Mouse (Mus musculus): ENCODE results near the gene Calcoco1. TPM values are rescaled to one million over a fixed set of nuclear protein-coding genes. Genes with fewer than 3 reads are reported as not detected.

The Calcoco1 gene
- total and polyA plus RNA-seq, 3 experiments: 2.9 to 19.0 TPM; not detected in 1

DNA sequence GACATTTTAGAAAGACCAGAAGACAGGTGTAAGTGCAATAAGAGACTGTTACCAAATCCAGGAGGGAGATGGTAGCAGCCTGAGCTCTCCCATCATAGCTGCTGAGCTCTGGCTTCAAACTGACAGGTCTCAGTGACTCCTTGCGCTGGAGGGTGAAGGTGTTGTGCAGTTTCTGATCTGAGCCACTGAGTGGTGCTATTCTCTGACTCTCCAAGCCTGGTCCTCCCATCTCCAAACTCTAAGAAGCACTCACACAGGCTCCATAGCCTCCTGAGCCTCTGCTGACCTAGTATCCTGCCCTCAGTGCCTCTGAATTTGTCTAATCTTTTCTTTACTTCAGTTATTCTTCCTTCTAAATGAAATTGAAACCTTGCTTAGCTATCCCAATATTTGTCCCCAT lies 38.3 kb downstream of the Calcoco1 start:
- Histone ChIP-seq H3K4me1 (ENCODE audit: control insufficient read depth in 1 of 2, insufficient read depth in 2 of 2, low read length in 2 of 2) (no peaks in the 10 kb centered on the region), H3K27ac (ENCODE audit: control insufficient read depth, low read depth, low read length) (no peak overlapping the region), H3K4me3 (ENCODE audit: control insufficient read depth in 1 of 2, insufficient read depth in 1 of 2, low read depth in 2 of 2, low read length in 2 of 2) (no peak overlapping the region), H3K9ac (ENCODE audit: control insufficient read depth, low read depth, low read length, poor library complexity, severe bottlenecking) (no peak overlapping the region), H3K9me3 (replicated peaks; ENCODE audit: insufficient read depth, low read length) (no peaks in the 10 kb centered on the region), H3K79me2 (ENCODE audit: control insufficient read depth, insufficient read depth, low read length, poor library complexity) (no peaks in the 10 kb centered on the region), H3K27me3 (ENCODE audit: control insufficient read depth in 1 of 2, insufficient read depth in 2 of 2, low read length in 2 of 2) (peaks cover 12% of the 10 kb centered on the region in 2 experiments), H3K36me3 (ENCODE audit: control insufficient read depth in 1 of 2, insufficient read depth in 2 of 2, low read length in 2 of 2) (no peaks in the 10 kb centered on the region)
- TF ChIP-seq ZNF384 (IDR thresholded peaks at IDR 0.05; ENCODE audit: low read depth, low read length) (no peak), CTCF (IDR thresholded peaks at IDR 0.05 in 2 of 3, conservative IDR thresholded peaks at IDR 0.05 in 1 of 3; ENCODE audit: control insufficient read depth in 1 of 3, insufficient read depth in 1 of 3, low read depth in 2 of 3, low read length in 3 of 3, poor library complexity in 1 of 3, severe bottlenecking in 1 of 3) (peak; percentile 66 to 82 (median 68)), ZC3H11A (IDR thresholded peaks at IDR 0.05; ENCODE audit: low read depth, low read length) (peak; percentile 40), SMC3 (IDR thresholded peaks at IDR 0.05; ENCODE audit: low read depth, low read length) (peak; percentile 67), RAD21 (IDR thresholded peaks at IDR 0.05; ENCODE audit: low read depth, low read length) (peak; percentile 60)
- peak; percentile 74 for DNase-seq (ENCODE audit: low read depth, low spot score)

DNA sequence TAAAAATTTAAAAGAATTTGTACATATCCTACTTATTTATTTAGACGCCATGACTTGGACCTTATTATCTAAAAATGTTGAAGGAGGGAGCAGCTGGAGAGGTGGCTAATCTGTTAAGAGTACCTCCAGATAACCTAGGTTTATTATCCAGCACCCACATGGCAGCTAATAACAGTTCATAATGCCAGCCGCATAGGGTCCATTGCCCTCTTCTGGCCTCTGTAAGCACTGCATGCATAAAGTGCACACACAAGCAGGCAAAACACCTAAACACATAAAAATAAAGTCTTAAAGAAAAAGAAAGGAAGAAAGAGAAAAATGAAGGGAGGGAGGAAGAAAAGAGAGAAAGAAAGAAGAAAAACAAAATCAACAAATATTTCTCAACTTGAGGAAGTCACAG lies 45.6 kb downstream of the Calcoco1 start:
- peak; percentile 66 for DNase-seq (ENCODE audit: low read depth, low spot score)
- Histone ChIP-seq H3K27me3 (ENCODE audit: control insufficient read depth in 1 of 2, insufficient read depth in 2 of 2, low read length in 2 of 2) (peaks cover 3 to 6% of the 10 kb centered on the region in 2 experiments; a peak in 2 of 4 replicates), H3K4me3 (ENCODE audit: control insufficient read depth in 1 of 2, insufficient read depth in 1 of 2, low read depth in 2 of 2, low read length in 2 of 2) (no peak overlapping the region), H3K36me3 (ENCODE audit: control insufficient read depth in 1 of 2, insufficient read depth in 2 of 2, low read length in 2 of 2) (no peaks in the 10 kb centered on the region), H3K9me3 (replicated peaks; ENCODE audit: insufficient read depth, low read length) (no peaks in the 10 kb centered on the region), H3K9ac (ENCODE audit: control insufficient read depth, low read depth, low read length, poor library complexity, severe bottlenecking) (no peak overlapping the region), H3K4me1 (ENCODE audit: control insufficient read depth in 1 of 2, insufficient read depth in 2 of 2, low read length in 2 of 2) (no peaks in the 10 kb centered on the region), H3K27ac (ENCODE audit: control insufficient read depth, low read depth, low read length) (no peak overlapping the region), H3K79me2 (ENCODE audit: control insufficient read depth, insufficient read depth, low read length, poor library complexity) (no peaks in the 10 kb centered on the region)
- peak; percentile 38 for TF ChIP-seq SMC3 (IDR thresholded peaks at IDR 0.05; ENCODE audit: low read depth, low read length)
- no peak for TF ChIP-seq CHD2 (IDR thresholded peaks at IDR 0.05; ENCODE audit: low read length)
- TF ChIP-seq ZC3H11A (IDR thresholded peaks at IDR 0.05; ENCODE audit: low read depth, low read length): no peak
- TF ChIP-seq KAT2A (conservative IDR thresholded peaks at IDR 0.05; ENCODE audit: low read depth, low read length): no peak
- no peak for TF ChIP-seq UBTF (IDR thresholded peaks at IDR 0.05; ENCODE audit: borderline replicate concordance, insufficient read depth, low read depth, low read length)
- peak; percentile 29 for TF ChIP-seq RAD21 (IDR thresholded peaks at IDR 0.05; ENCODE audit: low read depth, low read length)
- peak; percentile 48 to 65 (median 57) for TF ChIP-seq CTCF (IDR thresholded peaks at IDR 0.05 in 2 of 3, conservative IDR thresholded peaks at IDR 0.05 in 1 of 3; ENCODE audit: control insufficient read depth in 1 of 3, insufficient read depth in 1 of 3, low read depth in 2 of 3, low read length in 3 of 3, poor library complexity in 1 of 3, severe bottlenecking in 1 of 3)
- no peak for TF ChIP-seq USF2 (IDR thresholded peaks at IDR 0.05; ENCODE audit: borderline replicate concordance in 1 of 2, insufficient read depth in 1 of 2, low read depth in 1 of 2, low read length in 2 of 2)
- no peak for TF ChIP-seq CHD1 (IDR thresholded peaks at IDR 0.05; ENCODE audit: low read depth, low read length)

- H3K4me3 ChIP-seq (ENCODE audit: control insufficient read depth in 1 of 2, insufficient read depth in 1 of 2, low read depth in 2 of 2, low read length in 2 of 2): no peak overlapping the region
- peaks cover 0 to under 1% of the 10 kb centered on the region in 2 experiments; a peak in 1 of 4 replicates for H3K27me3 ChIP-seq (ENCODE audit: control insufficient read depth in 1 of 2, insufficient read depth in 2 of 2, low read length in 2 of 2)
- H3K79me2 ChIP-seq (ENCODE audit: control insufficient read depth, insufficient read depth, low read length, poor library complexity): peaks cover 16% of the 10 kb centered on the region
- no peak for TF ChIP-seq MYB (IDR thresholded peaks at IDR 0.05; ENCODE audit: low read depth, low read length)
- TF ChIP-seq EP300 (IDR thresholded peaks at IDR 0.05; ENCODE audit: low read depth in 1 of 2, low read length in 2 of 2): no peak
- no peak for TF ChIP-seq NELFE (IDR thresholded peaks at IDR 0.05; ENCODE audit: low read depth, low read length)
- TF ChIP-seq POLR2AphosphoS2 (IDR thresholded peaks at IDR 0.05; ENCODE audit: low read length): no peak
- TF ChIP-seq HCFC1 (IDR thresholded peaks at IDR 0.05; ENCODE audit: low read depth, low read length): no peak
- no peak for TF ChIP-seq BHLHE40 (IDR thresholded peaks at IDR 0.05; ENCODE audit: borderline replicate concordance, low read depth, low read length)
- TF ChIP-seq USF1 (IDR thresholded peaks at IDR 0.05; ENCODE audit: low read depth, low read length): no peak
- no peak for TF ChIP-seq CTCF (IDR thresholded peaks at IDR 0.05 in 2 of 3, conservative IDR thresholded peaks at IDR 0.05 in 1 of 3; ENCODE audit: control insufficient read depth in 1 of 3, insufficient read depth in 1 of 3, low read depth in 2 of 3, low read length in 3 of 3, poor library complexity in 1 of 3, severe bottlenecking in 1 of 3)
- no peak for TF ChIP-seq MAZ (IDR thresholded peaks at IDR 0.05; ENCODE audit: low read depth, low read length)
- TF ChIP-seq TBP (IDR thresholded peaks at IDR 0.05; ENCODE audit: low read depth, low read length): no peak
- no peak for TF ChIP-seq POLR2A (IDR thresholded peaks at IDR 0.05; ENCODE audit: control insufficient read depth in 1 of 2, insufficient read depth in 1 of 2, low read depth in 1 of 2, low read length in 2 of 2, poor library complexity in 1 of 2)
- TF ChIP-seq MAFK (IDR thresholded peaks at IDR 0.05; ENCODE audit: borderline replicate concordance, low read depth, low read length): no peak
- no peak for TF ChIP-seq ZKSCAN1 (IDR thresholded peaks at IDR 0.05; ENCODE audit: low read depth, low read length)
- TF ChIP-seq KAT2A (conservative IDR thresholded peaks at IDR 0.05; ENCODE audit: low read depth, low read length): no peak
- TF ChIP-seq GATA1 (IDR thresholded peaks at IDR 0.05; ENCODE audit: low read depth, low read length): no peak
- TF ChIP-seq TAL1 (IDR thresholded peaks at IDR 0.05; ENCODE audit: low read length): no peak
- H3K4me1 ChIP-seq (ENCODE audit: control insufficient read depth in 1 of 2, insufficient read depth in 2 of 2, low read length in 2 of 2): peaks cover 4 to 10% of the 10 kb centered on the region in 2 experiments
- DNase-seq (ENCODE audit: low read depth, low spot score): no peak
- no peaks in the 10 kb centered on the region for H3K9me3 ChIP-seq (replicated peaks; ENCODE audit: insufficient read depth, low read length)
- H3K36me3 ChIP-seq (ENCODE audit: control insufficient read depth in 1 of 2, insufficient read depth in 2 of 2, low read length in 2 of 2): peaks cover 5 to 17% of the 10 kb centered on the region in 2 experiments
- H3K27ac ChIP-seq (ENCODE audit: control insufficient read depth, low read depth, low read length): no peak overlapping the region
- H3K9ac ChIP-seq (ENCODE audit: control insufficient read depth, low read depth, low read length, poor library complexity, severe bottlenecking): no peak overlapping the region
Observed at GRCm38 (mm10) chr15:102673548-102673947, 48.4 kb downstream of the Calcoco1 start.

Data from MEL (cell line).